8 mouse cellular contexts compared by ENCODE assay signal in the genomic region with DNA sequence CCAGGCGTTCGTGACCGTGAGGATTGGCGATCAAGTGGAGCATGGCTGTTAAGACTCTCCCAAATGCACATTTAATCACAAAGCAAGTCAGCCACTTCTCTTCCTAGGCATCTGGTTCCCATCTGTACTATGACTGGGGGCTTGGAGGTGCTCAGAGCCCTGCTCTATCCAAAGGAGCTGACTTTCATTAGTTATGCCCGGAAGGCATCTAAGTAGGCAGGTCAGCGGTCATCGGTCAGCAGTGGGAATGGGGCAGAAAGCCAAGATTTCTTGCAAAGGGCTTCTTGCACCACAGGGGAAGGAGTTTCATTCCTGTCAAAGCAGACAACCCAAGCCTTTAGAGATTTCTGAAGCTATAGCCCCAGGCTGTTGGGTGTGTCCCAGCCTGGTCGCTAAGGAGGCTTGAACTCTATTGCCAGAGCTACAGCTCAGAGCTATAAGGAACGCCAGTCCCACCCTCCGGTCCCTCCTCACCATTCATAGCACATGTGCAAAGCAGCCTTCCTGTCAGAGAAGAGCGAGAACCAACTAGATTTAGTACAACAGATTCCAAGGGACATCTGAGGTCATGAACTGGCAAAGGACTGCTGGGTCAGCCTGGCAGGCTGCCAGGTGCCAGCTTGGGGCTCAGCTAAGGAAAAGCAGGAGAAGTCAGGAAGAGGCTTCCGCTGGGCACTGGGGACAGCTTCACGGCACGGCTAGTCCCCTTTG.
A peak's percentile ranks its signal among the peaks of the same experiment; 100 is the strongest.
DNase-seq lines count a peak whose midpoint lies in the region; ATAC-seq lines count a peak whose summit lies in the region.

No protein-coding gene starts in this region.

- H3K9me3 ChIP-seq in hindbrain, embryonic 11.5 days (ENCODE audit: control insufficient read depth, low read length): no peaks in the 10 kb centered on the region
- no peaks in the 10 kb centered on the region for H3K9me3 ChIP-seq in hindbrain, embryonic 12.5 days (replicated peaks)
- H3K9me3 ChIP-seq in hindbrain, embryonic 15.5 days: no peaks in the 10 kb centered on the region

- H3K9ac ChIP-seq in hindbrain, embryonic 11.5 days (ENCODE audit: low read depth, low read length): no peak overlapping the region
- H3K9ac ChIP-seq in hindbrain, embryonic 12.5 days: no peak overlapping the region
- H3K9ac ChIP-seq in hindbrain, embryonic 15.5 days: no peak overlapping the region

- 0 out of 2 replicates have a peak, but pooled peaks cover 6% of the 10 kb centered on the region for H3K4me1 ChIP-seq in hindbrain, embryonic 11.5 days (replicated peaks; ENCODE audit: control insufficient read depth, insufficient read depth, low read length)
- peaks cover 29% of the 10 kb centered on the region for H3K4me1 ChIP-seq in hindbrain, embryonic 12.5 days
- peaks cover 25% of the 10 kb centered on the region for H3K4me1 ChIP-seq in hindbrain, embryonic 15.5 days (replicated peaks)

- no peak overlapping the region for H3K27ac ChIP-seq in hindbrain, embryonic 11.5 days (ENCODE audit: low read depth, low read length)
- no peak overlapping the region for H3K27ac ChIP-seq in hindbrain, embryonic 12.5 days
- no peak overlapping the region; the same call in 1 of the 2 replicates for H3K27ac ChIP-seq in hindbrain, embryonic 15.5 days (replicated peaks)

- H3K4me2 ChIP-seq in hindbrain, embryonic 11.5 days (replicated peaks; ENCODE audit: low read depth, low read length): no peak overlapping the region
- H3K4me2 ChIP-seq in hindbrain, embryonic 12.5 days (replicated peaks): no peak overlapping the region
- no peak overlapping the region for H3K4me2 ChIP-seq in hindbrain, embryonic 15.5 days

- ATAC-seq in hindbrain, embryonic 11.5 days (ENCODE audit: low FRiP score): no peak
- no peak for ATAC-seq in hindbrain, embryonic 12.5 days (ENCODE audit: low FRiP score)
- peak; percentile 49; the same call in 1 of the 2 replicates for ATAC-seq in hindbrain, embryonic 15.5 days (ENCODE audit: low FRiP score, low read depth)

- H3K4me3 ChIP-seq in hindbrain, embryonic 11.5 days (ENCODE audit: low read depth, low read length): no peak overlapping the region
- no peak overlapping the region for H3K4me3 ChIP-seq in hindbrain, embryonic 12.5 days
- H3K4me3 ChIP-seq in hindbrain, embryonic 15.5 days: no peak overlapping the region

- DNase-seq in hindbrain, embryonic 11.5 days (ENCODE audit: low spot score): peak; percentile 19
- DNase-seq in cerebellum, postnatal 36 days: peak; percentile 53 to 63
- peak; percentile 47 to 69 for DNase-seq in lung, adult 18-20 months
- DNase-seq in left cerebral cortex, postnatal 25 days (ENCODE audit: low spot score in 2 of 2): no peak
- DNase-seq in c-Kit-positive CD71-positive TER-119-positive erythroid progenitor cells, embryonic 14.5 days (ENCODE audit: low spot score): no peak
- DNase-seq in ovary, adult 18-20 months (ENCODE audit: low spot score): no peak

- no peaks in the 10 kb centered on the region for H3K27me3 ChIP-seq in hindbrain, embryonic 11.5 days (ENCODE audit: control insufficient read depth, insufficient read depth, low read length)
- no peaks in the 10 kb centered on the region for H3K27me3 ChIP-seq in hindbrain, embryonic 12.5 days
- no peaks in the 10 kb centered on the region for H3K27me3 ChIP-seq in hindbrain, embryonic 15.5 days

- 60% methylated on average over 14 of the region's 14 CpGs for WGBS in hindbrain, embryonic 11.5 days
- WGBS in hindbrain, embryonic 12.5 days: 63% methylated on average over 14 of the region's 14 CpGs
- 47% methylated on average over 14 of the region's 14 CpGs for WGBS in hindbrain, embryonic 15.5 days

- intact Hi-C loops in left cerebral cortex, postnatal 25 days (cut with DNase I): no loop called here

- no peaks in the 10 kb centered on the region for H3K36me3 ChIP-seq in hindbrain, embryonic 11.5 days (ENCODE audit: control insufficient read depth, insufficient read depth, low read length)
- H3K36me3 ChIP-seq in hindbrain, embryonic 12.5 days: no peaks in the 10 kb centered on the region
- H3K36me3 ChIP-seq in hindbrain, embryonic 15.5 days: no peaks in the 10 kb centered on the region

Comparison
In these comparisons a context has a peak if more than half of its experiments do, and no peak if none do; other contexts are left out.
1. DNase-seq: peak in hindbrain, embryonic 11.5 days (single experiment), cerebellum, postnatal 36 days (2 of 2) and lung, adult 18-20 months (2 of 2); none in left cerebral cortex, postnatal 25 days (0 of 2), c-Kit-positive CD71-positive TER-119-positive erythroid progenitor cells, embryonic 14.5 days (single experiment) and ovary, adult 18-20 months (single experiment).